Mouse (Mus musculus) urinary bladder, postnatal 4 days (tissue): ENCODE measurements around the gene Dtx1.

Experiments
- DNase-seq, 2 experiments: peaks; one replicate each; pipeline ENCODE4 v3.0.0; 2021 to 2022; ENCODE audit warnings: low spot score in 2 of 2

Gene Dtx1

GRCm38 (mm10) chr5:120640094-120640493 is 71.6 kb downstream of the Dtx1 start:
- no peak for DNase-seq

- DNase-seq: no peak
Measured at GRCm38 (mm10) chr5:120635633-120636032, 76.1 kb downstream of the Dtx1 start.

- no peak for DNase-seq
Measured at GRCm38 (mm10) chr5:120634860-120635259, 76.9 kb downstream of the Dtx1 start.

- no peak for DNase-seq
Measured at GRCm38 (mm10) chr5:120634131-120634530, 77.6 kb downstream of the Dtx1 start, which contains the start of gene Cfap73. Gene Cfap73, minus strand, starts transcription at chr5:120634235.

GRCm38 (mm10) chr5:120631892-120632291 is 79.8 kb downstream of the Dtx1 start:
- no peak for DNase-seq

GRCm38 (mm10) chr5:120631128-120631527 is 80.6 kb downstream of the Dtx1 start:
- no peak for DNase-seq
